ENCODE assay signal across 8 mouse cellular contexts in genomic region chr9:108854241-108854696, GRCm38 (mm10). TPM values are rescaled to one million over a fixed set of nuclear protein-coding genes. Genes with fewer than 3 reads are reported as not detected.
DNase-seq lines count a peak whose midpoint lies in the region; ATAC-seq lines count a peak whose summit lies in the region.

No protein-coding gene starts in this region.

- H3K27me3 ChIP-seq in hindbrain, embryonic 11.5 days (ENCODE audit: control insufficient read depth, insufficient read depth, low read length): no peaks in the 10 kb centered on the region

- no peaks in the 10 kb centered on the region for H3K9me3 ChIP-seq in hindbrain, embryonic 11.5 days (ENCODE audit: control insufficient read depth, low read length)

- H3K9ac ChIP-seq in hindbrain, embryonic 11.5 days (ENCODE audit: low read depth, low read length): peak overlapping the region; percentile 74

- peak overlapping the region; percentile 68 for H3K27ac ChIP-seq in hindbrain, embryonic 11.5 days (ENCODE audit: low read depth, low read length)

- peak; percentile 75 for ATAC-seq in frontal cortex, adult (ENCODE audit: low TSS enrichment)
- peak; percentile 75 for ATAC-seq in hindbrain, embryonic 11.5 days (ENCODE audit: low FRiP score)

- peak overlapping the region; percentile 96 for H3K4me2 ChIP-seq in hindbrain, embryonic 11.5 days (replicated peaks; ENCODE audit: low read depth, low read length)

- DNase-seq in NIH3T3 (ENCODE audit: low read depth): peak; percentile 89
- peak; percentile 84 for DNase-seq in cerebellum, adult 9-10 months
- DNase-seq in hindbrain, embryonic 11.5 days (ENCODE audit: low spot score): peak; percentile 84
- peak; percentile 76 to 82 for DNase-seq in layer of hippocampus, postnatal 25 days (ENCODE audit: extremely low spot score in 1 of 2, low spot score in 1 of 2)
- DNase-seq in lung, postnatal 14 days: peak; percentile 88
- DNase-seq in ovary, postnatal 36 days (ENCODE audit: low spot score): peak; percentile 87
- peak; percentile 88 for DNase-seq in thymus, postnatal 14 days

- under 1% methylated on average over 26 of the region's 28 CpGs for WGBS in hindbrain, embryonic 11.5 days

- H3K4me3 ChIP-seq in hindbrain, embryonic 11.5 days (ENCODE audit: low read depth, low read length): peak overlapping the region; percentile 76

- H3K36me3 ChIP-seq in hindbrain, embryonic 11.5 days (ENCODE audit: control insufficient read depth, insufficient read depth, low read length): no peaks in the 10 kb centered on the region

- 0 out of 2 replicates have a peak, but pooled peaks cover 4% of the 10 kb centered on the region for H3K4me1 ChIP-seq in hindbrain, embryonic 11.5 days (replicated peaks; ENCODE audit: control insufficient read depth, insufficient read depth, low read length)

RNA-seq across cellular contexts. Expression of gene Slc26a6, which starts 1.2 kb away (rescaled TPM):
- 9.8 and 13.7 TPM in 2 replicates for polyA plus RNA-seq in hindbrain, embryonic 11.5 days (2014; fragmentation: Nextera tagmentation; extraction: Ambion mirVana)
- total RNA-seq in layer of hippocampus, postnatal 25 days (2021): 10 to 100 TPM; 21.4 to 21.5 TPM

RNA-seq across cellular contexts. Expression of gene Celsr3, which starts 28.1 kb away (rescaled TPM):
- 10.1 and 16.8 TPM in 2 replicates for polyA plus RNA-seq in hindbrain, embryonic 11.5 days (2014; fragmentation: Nextera tagmentation; extraction: Ambion mirVana)
- 10 to 100 TPM; 42.5 to 66.0 TPM for total RNA-seq in layer of hippocampus, postnatal 25 days (2021)

RNA-seq across cellular contexts. Expression of gene Nckipsd, which starts 46.1 kb away (rescaled TPM):
- 10.5 and 13.0 TPM in 2 replicates for polyA plus RNA-seq in hindbrain, embryonic 11.5 days (2014; fragmentation: Nextera tagmentation; extraction: Ambion mirVana)
- total RNA-seq in layer of hippocampus, postnatal 25 days (2021): 10 to 100 TPM; 64.9 to 68.1 TPM

Comparison
In these comparisons a context has a peak if more than half of its experiments do, and no peak if none do; other contexts are left out.
1. Peak in every context shown above with its lines: DNase-seq, ATAC-seq, H3K4me3 ChIP-seq and H3K27ac ChIP-seq.